Comparison of ENCODE assay signal across 9 mouse cellular contexts in the genomic region with DNA sequence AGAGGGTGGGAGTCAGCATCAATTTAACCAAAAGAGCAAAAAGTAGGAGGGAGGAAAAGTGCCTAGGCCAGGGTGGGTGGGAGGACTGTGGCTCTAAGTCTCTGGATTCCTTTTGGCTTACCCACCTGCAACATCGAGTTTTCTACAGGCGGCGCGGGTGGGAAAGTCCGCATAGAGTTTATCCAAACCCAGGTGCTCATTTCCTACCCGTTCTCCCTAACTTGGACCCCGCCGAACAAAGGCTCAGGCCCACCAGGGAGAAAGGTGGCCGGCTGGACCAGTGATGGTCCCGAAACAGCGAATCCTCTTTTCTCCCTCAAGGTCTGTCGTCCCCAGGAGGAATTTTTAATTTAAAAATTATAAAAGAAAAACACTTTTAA. TPM values are rescaled to one million over a fixed set of nuclear protein-coding genes. Genes with fewer than 3 reads are reported as not detected.
DNase-seq lines count a peak whose midpoint lies in the region; ATAC-seq and TF ChIP-seq lines count a peak whose summit lies in the region.
"Had no signal": no experiment of that assay in that cellular context is flagged by ENCODE, and none has a peak within 500 bp of the region (broad histone marks: within the 10 kb centered on the region; RNA-seq: fewer than 3 reads in every experiment).

No protein-coding gene starts in this region.

- peaks cover 0 to 18% of the 10 kb centered on the region in 2 experiments for H3K36me3 ChIP-seq in CH12.LX (replicated peaks in 1 of 2; ENCODE audit: control insufficient read depth in 1 of 2, insufficient read depth in 1 of 2, low read length in 1 of 2)
- H3K36me3 ChIP-seq in forebrain, postnatal 0 days (ENCODE audit: insufficient read depth), result no peaks in the 10 kb centered on the region
- no peaks in the 10 kb centered on the region for H3K36me3 ChIP-seq in limb, embryonic 13.5 days
- H3K36me3 ChIP-seq in stomach, embryonic 16.5 days (ENCODE audit: control insufficient read depth, insufficient read depth, low read length), result no peaks in the 10 kb centered on the region

- no peak for TF ChIP-seq CTCF in CH12.LX (conservative IDR thresholded peaks at IDR 0.05 in 1 of 2, IDR thresholded peaks at IDR 0.05 in 1 of 2; ENCODE audit: low read depth in 2 of 2, low read length in 2 of 2)
- TF ChIP-seq CTCF in forebrain, postnatal 0 days (IDR thresholded peaks at IDR 0.05; ENCODE audit: low read depth), result no peak

- dilution Hi-C loops in CH12.LX (cut with MboI; ENCODE audit: extremely low pct_ligation_motif_present, extremely low pct_unique_long_range_greater_than_20kb, low sequenced_read_pairs), result no loop called here

- peak; percentile 36 for DNase-seq in embryo, embryonic 11 days
- DNase-seq in embryo, embryonic 10 days (ENCODE audit: low spot score), result no peak
- no peak for DNase-seq in CH12.LX (ENCODE audit: extremely low read depth)
- DNase-seq in forebrain, postnatal 0 days, result no peak
- no peak for DNase-seq in right cerebral cortex, postnatal 36 days (ENCODE audit: low spot score in 2 of 2)
- DNase-seq in spleen, adult 18-20 months, result no peak

- TF ChIP-seq EP300 in CH12.LX (IDR thresholded peaks at IDR 0.05; ENCODE audit: low read length), result no peak

- peaks cover 24% of the 10 kb centered on the region for H3K9me3 ChIP-seq in CH12.LX (replicated peaks; ENCODE audit: low read length)
- H3K9me3 ChIP-seq in forebrain, postnatal 0 days (ENCODE audit: low read length), result no peaks in the 10 kb centered on the region
- H3K9me3 ChIP-seq in limb, embryonic 13.5 days, result no peaks in the 10 kb centered on the region
- H3K9me3 ChIP-seq in stomach, embryonic 16.5 days (replicated peaks; ENCODE audit: control insufficient read depth, low read length), result no peaks in the 10 kb centered on the region

- ATAC-seq in forebrain, postnatal 0 days, result no peak
- ATAC-seq in limb, embryonic 13.5 days (ENCODE audit: low FRiP score, low read depth), result no peak
- no peak for ATAC-seq in stomach, embryonic 16.5 days (ENCODE audit: insufficient read depth, low FRiP score)

- H3K4me3 ChIP-seq in CH12.LX (replicated peaks in 1 of 3; ENCODE audit: low read depth in 2 of 3, low read length in 2 of 3, poor library complexity in 1 of 3), result no peak overlapping the region
- peak overlapping the region; percentile 37 for H3K4me3 ChIP-seq in forebrain, postnatal 0 days (ENCODE audit: low read depth, low read length)
- peak overlapping the region; percentile 49 for H3K4me3 ChIP-seq in limb, embryonic 13.5 days
- H3K4me3 ChIP-seq in stomach, embryonic 16.5 days (replicated peaks; ENCODE audit: low read length), result peak overlapping the region; percentile 55

- H3K27ac ChIP-seq in CH12.LX (ENCODE audit: insufficient read depth, low read depth), result no peak overlapping the region
- H3K27ac ChIP-seq in forebrain, postnatal 0 days (ENCODE audit: low read depth, low read length), result no peak overlapping the region
- H3K27ac ChIP-seq in limb, embryonic 13.5 days, result no peak overlapping the region
- H3K27ac ChIP-seq in stomach, embryonic 16.5 days (ENCODE audit: low read length), result peak overlapping the region; percentile 25; the same call in 1 of the 2 replicates

- H3K4me2 ChIP-seq in CH12.LX (ENCODE audit: insufficient read depth, low read depth, poor library complexity, severe bottlenecking), result 0 out of 2 replicates have a peak overlapping the region, but pooled peaks have one; percentile 14
- H3K4me2 ChIP-seq in forebrain, postnatal 0 days (ENCODE audit: low read depth), result peak overlapping the region; percentile 55
- peak overlapping the region; percentile 77 for H3K4me2 ChIP-seq in limb, embryonic 13.5 days (replicated peaks)
- H3K4me2 ChIP-seq in stomach, embryonic 16.5 days (ENCODE audit: low read depth, low read length), result peak overlapping the region; percentile 77

- H3K27me3 ChIP-seq in CH12.LX (replicated peaks), result no peaks in the 10 kb centered on the region
- peaks cover 66% of the 10 kb centered on the region for H3K27me3 ChIP-seq in forebrain, postnatal 0 days (ENCODE audit: insufficient read depth, low read length)
- peaks cover 89% of the 10 kb centered on the region for H3K27me3 ChIP-seq in limb, embryonic 13.5 days
- H3K27me3 ChIP-seq in stomach, embryonic 16.5 days (ENCODE audit: control insufficient read depth, insufficient read depth, low read length), result peaks cover 20% of the 10 kb centered on the region

- no peak for TF ChIP-seq POLR2A in CH12.LX (IDR thresholded peaks at IDR 0.05; ENCODE audit: low read depth, low read length)

- no peaks in the 10 kb centered on the region; a peak in 1 of 4 replicates for H3K4me1 ChIP-seq in CH12.LX (ENCODE audit: control insufficient read depth in 1 of 2, insufficient read depth in 2 of 2)
- no peaks in the 10 kb centered on the region; the same call in 1 of the 2 replicates for H3K4me1 ChIP-seq in forebrain, postnatal 0 days (ENCODE audit: insufficient read depth)
- peaks cover 49% of the 10 kb centered on the region for H3K4me1 ChIP-seq in limb, embryonic 13.5 days
- H3K4me1 ChIP-seq in stomach, embryonic 16.5 days (ENCODE audit: control insufficient read depth, insufficient read depth, low read length), result peaks cover 23% of the 10 kb centered on the region

- no peaks in the 10 kb centered on the region for H3K79me2 ChIP-seq in CH12.LX (replicated peaks; ENCODE audit: control insufficient read depth, extremely low read depth, insufficient read depth, poor library complexity, severe bottlenecking)

- H3K9ac ChIP-seq in CH12.LX (ENCODE audit: insufficient read depth, low read depth), result no peak overlapping the region
- peak overlapping the region; percentile 6; the same call in 1 of the 2 replicates for H3K9ac ChIP-seq in forebrain, postnatal 0 days
- H3K9ac ChIP-seq in limb, embryonic 13.5 days, result peak overlapping the region; percentile 56
- peak overlapping the region; percentile 68 for H3K9ac ChIP-seq in stomach, embryonic 16.5 days (ENCODE audit: low read length)

- no peak for TF ChIP-seq RAD21 in CH12.LX (IDR thresholded peaks at IDR 0.05; ENCODE audit: low read depth, low read length)

- in situ Hi-C loops in CH12.LX (cut with MboI; ENCODE audit: low pct_ligation_motif_present, low pct_unique_long_range_greater_than_20kb, low sequenced_read_pairs), result no loop called here

- WGBS in forebrain, postnatal 0 days, result 1% methylated on average over 12 of the region's 12 CpGs
- WGBS in limb, embryonic 13.5 days, result under 1% methylated on average over 12 of the region's 12 CpGs
- WGBS in stomach, embryonic 16.5 days, result under 1% methylated on average over 12 of the region's 12 CpGs

TF ChIP-seq in CH12.LX, 34 proteins besides CTCF, POLR2A, EP300 and RAD21:
- TF ChIP-seq USF2 (conservative IDR thresholded peaks at IDR 0.05; ENCODE audit: low read depth, low read length), result no peak

RNA-seq across cellular contexts. Expression of gene Isl2, which starts 1.9 kb away (rescaled TPM):
- 0.25 and 0.47 TPM in 2 replicates for total RNA-seq in CH12.LX (2012; rRNA removed)
- total RNA-seq in CH12.LX (2014; rRNA removed), result 0.35 and 0.55 TPM in 2 replicates
- 0.56 and 0.68 TPM in 2 replicates for polyA plus RNA-seq in CH12.LX (2012; ENCODE audit: insufficient read length, low read depth)
- total RNA-seq in forebrain, postnatal 0 days (2014; rRNA removed), result not detected in 2 replicates
- not detected in 2 replicates for polyA plus RNA-seq in forebrain, postnatal 0 days (2015; fragmentation: Nextera tagmentation; extraction: Ambion mirVana)
- polyA plus RNA-seq in limb, embryonic 13.5 days (2015; fragmentation: Nextera tagmentation; extraction: Ambion mirVana), result 0.65 and 0.79 TPM in 2 replicates
- polyA plus RNA-seq in stomach, embryonic 16.5 days (2015; fragmentation: Nextera tagmentation; extraction: Ambion mirVana), result 3.5 and 3.9 TPM in 2 replicates
- total RNA-seq: common myeloid progenitor, adult 5-6 weeks had no signal

RNA-seq across cellular contexts. Expression of gene Etfa, which starts 28.3 kb away (rescaled TPM):
- total RNA-seq in CH12.LX (2012; rRNA removed) (37.8 and 42.7 TPM in 2 replicates), CH12.LX (2014; rRNA removed) (60.1 and 69.3 TPM in 2 replicates)
- polyA plus RNA-seq in CH12.LX (2012; ENCODE audit: insufficient read length, low read depth), result 121 and 139 TPM in 2 replicates
- total RNA-seq in forebrain, postnatal 0 days (2014; rRNA removed), result 11.2 and 17.9 TPM in 2 replicates
- polyA plus RNA-seq in forebrain, postnatal 0 days (2015; fragmentation: Nextera tagmentation; extraction: Ambion mirVana), result 94.2 and 96.0 TPM in 2 replicates
- 176 and 180 TPM in 2 replicates for polyA plus RNA-seq in limb, embryonic 13.5 days (2015; fragmentation: Nextera tagmentation; extraction: Ambion mirVana)
- polyA plus RNA-seq in stomach, embryonic 16.5 days (2015; fragmentation: Nextera tagmentation; extraction: Ambion mirVana), result 247 and 265 TPM in 2 replicates

Comparison
In these comparisons a context has a peak if more than half of its experiments do, and no peak if none do; other contexts are left out.
1. H3K4me2 ChIP-seq: peak in every context shown above with its lines; median percentile 77 in limb, embryonic 13.5 days; 77 in stomach, embryonic 16.5 days; 55 in forebrain, postnatal 0 days; 14 in CH12.LX.
2. H3K4me3 ChIP-seq: peak in forebrain, postnatal 0 days (single experiment), limb, embryonic 13.5 days (single experiment) and stomach, embryonic 16.5 days (single experiment); none in CH12.LX (0 of 3).